Mouse (Mus musculus): ENCODE results near the gene 1700025B11Rik.

- TF ChIP-seq CTCF (IDR thresholded peaks at IDR 0.05; ENCODE audit: borderline replicate concordance, control insufficient read depth, extremely low read depth, insufficient read depth, low read length, poor library complexity) (no peak), POLR2A (IDR thresholded peaks at IDR 0.05; ENCODE audit: control insufficient read depth, extremely low read depth, insufficient read depth, low read length, poor library complexity) (no peak)
Observed at GRCm38 (mm10) chr15:77587026-77587425, 25.3 kb upstream of the 1700025B11Rik start.
